Mouse (Mus musculus): ENCODE results near the gene Afmid. TPM values are rescaled to one million over a fixed set of nuclear protein-coding genes. Genes with fewer than 3 reads are reported as not detected.
"Not testable (repeated sequence)": the region's sequence is repeated elsewhere in the genome, so short reads cannot be mapped to it uniquely, and the experiment has no call there.

Afmid gene
- polyA plus RNA-seq, 1 experiment from 2014 or later: 15.1 TPM

- peak overlapping the region; percentile 92 for H3K4me2 ChIP-seq
- H3K27ac ChIP-seq: peak overlapping the region; percentile 95
- H3K36me3 ChIP-seq: peaks cover 8% of the 10 kb centered on the region; the same call in 1 of the 2 replicates
- no peak for ATAC-seq (replicated peaks; ENCODE audit: insufficient number of reproducible peaks, insufficient read depth, low FRiP score, low read depth)
- H3K9me3 ChIP-seq (replicated peaks): no peaks in the 10 kb centered on the region
- H3K9ac ChIP-seq: no peak overlapping the region
- H3K27me3 ChIP-seq: no peaks in the 10 kb centered on the region
- peaks cover 89% of the 10 kb centered on the region for H3K4me1 ChIP-seq (replicated peaks)
- no peak overlapping the region for H3K4me3 ChIP-seq
- 64% methylated on average over 8 of the region's 8 CpGs for WGBS
Measured at GRCm38 (mm10) chr11:117826916-117827315, 1.2 kb downstream of the Afmid start.

GRCm38 (mm10) chr11:117827386-117827785 lies 1.7 kb downstream of the Afmid start:
- peak overlapping the region; percentile 41 for H3K9ac ChIP-seq

GRCm38 (mm10) chr11:117828149-117828887 lies 2.6 kb downstream of the Afmid start:
- ATAC-seq (replicated peaks; ENCODE audit: insufficient number of reproducible peaks, insufficient read depth, low FRiP score, low read depth): peak; percentile 27; the same call in 1 of the 2 replicates
- Histone ChIP-seq H3K9me3 (replicated peaks) (no peaks in the 10 kb centered on the region), H3K4me2 (peak overlapping the region; percentile 92), H3K4me1 (replicated peaks) (peaks cover 83% of the 10 kb centered on the region), H3K27ac (peak overlapping the region; percentile 95), H3K4me3 (peak overlapping the region; percentile 18), H3K36me3 (no peaks in the 10 kb centered on the region), H3K27me3 (no peaks in the 10 kb centered on the region), H3K9ac (peak overlapping the region; percentile 41)
- 43% methylated on average over 18 of the region's 18 CpGs for WGBS

More at GRCm38 (mm10) chr11:117827386-117827785, 1.7 kb downstream of the Afmid start:
- 49% methylated on average over 3 of the region's 3 CpGs for WGBS
- peaks cover 3% of the 10 kb centered on the region; the same call in 1 of the 2 replicates for H3K36me3 ChIP-seq
- no peak for ATAC-seq (replicated peaks; ENCODE audit: insufficient number of reproducible peaks, insufficient read depth, low FRiP score, low read depth)
- H3K4me1 ChIP-seq (replicated peaks): peaks cover 89% of the 10 kb centered on the region
- H3K9me3 ChIP-seq (replicated peaks): no peaks in the 10 kb centered on the region
- peak overlapping the region; percentile 18; the same call in 1 of the 2 replicates for H3K4me3 ChIP-seq
- no peaks in the 10 kb centered on the region for H3K27me3 ChIP-seq
- H3K27ac ChIP-seq: peak overlapping the region; percentile 95
- H3K4me2 ChIP-seq: peak overlapping the region; percentile 92

- H3K4me3 ChIP-seq: no peak overlapping the region
- peak overlapping the region; percentile 95 for H3K27ac ChIP-seq
- no peaks in the 10 kb centered on the region for H3K9me3 ChIP-seq (replicated peaks)
- H3K27me3 ChIP-seq: no peaks in the 10 kb centered on the region
- H3K36me3 ChIP-seq: no peaks in the 10 kb centered on the region
- 0 out of 2 replicates have a peak, but pooled peaks have one; percentile 30 for ATAC-seq (replicated peaks; ENCODE audit: insufficient number of reproducible peaks, insufficient read depth, low FRiP score, low read depth)
- peaks cover 76% of the 10 kb centered on the region for H3K4me1 ChIP-seq (replicated peaks)
- 26% methylated on average over 9 of the region's 9 CpGs for WGBS
- peak overlapping the region; percentile 92 for H3K4me2 ChIP-seq
- H3K9ac ChIP-seq: peak overlapping the region; percentile 12
Measured at GRCm38 (mm10) chr11:117828888-117829604, 3.3 kb downstream of the Afmid start.

- H3K9me3 ChIP-seq (replicated peaks): no peaks in the 10 kb centered on the region
- 44% methylated on average over 2 of the region's 2 CpGs for WGBS
- peak overlapping the region; percentile 92; the same call in 1 of the 2 replicates for H3K4me2 ChIP-seq
- 0 out of 2 replicates have a peak overlapping the region, but pooled peaks have one; percentile 1 for H3K9ac ChIP-seq
- peaks cover 70% of the 10 kb centered on the region for H3K4me1 ChIP-seq (replicated peaks)
- no peak for ATAC-seq (replicated peaks; ENCODE audit: insufficient number of reproducible peaks, insufficient read depth, low FRiP score, low read depth)
- no peaks in the 10 kb centered on the region for H3K36me3 ChIP-seq
- no peak overlapping the region for H3K4me3 ChIP-seq
- H3K27ac ChIP-seq: peak overlapping the region; percentile 95
- H3K27me3 ChIP-seq: no peaks in the 10 kb centered on the region
Measured at GRCm38 (mm10) chr11:117829671-117830215, 4.0 kb downstream of the Afmid start.

GRCm38 (mm10) chr11:117830401-117830800 lies 4.7 kb downstream of the Afmid start:
- WGBS: 56% methylated on average over 9 of the region's 9 CpGs
- H3K4me2 ChIP-seq: no peak overlapping the region

GRCm38 (mm10) chr11:117832086-117832969 lies 6.6 kb downstream of the Afmid start:
- no peak; the same call in 1 of the 2 replicates for ATAC-seq (replicated peaks; ENCODE audit: insufficient number of reproducible peaks, insufficient read depth, low FRiP score, low read depth)
- H3K27ac ChIP-seq: no peak overlapping the region
- peaks cover 50% of the 10 kb centered on the region for H3K4me1 ChIP-seq (replicated peaks)

More at GRCm38 (mm10) chr11:117830401-117830800, 4.7 kb downstream of the Afmid start:
- Histone ChIP-seq H3K27ac (peak overlapping the region; percentile 95), H3K9ac (0 out of 2 replicates have a peak overlapping the region, but pooled peaks have one; percentile 1), H3K4me3 (no peak overlapping the region), H3K36me3 (no peaks in the 10 kb centered on the region), H3K9me3 (replicated peaks) (no peaks in the 10 kb centered on the region), H3K27me3 (no peaks in the 10 kb centered on the region), H3K4me1 (replicated peaks) (peaks cover 64% of the 10 kb centered on the region)
- ATAC-seq (replicated peaks; ENCODE audit: insufficient number of reproducible peaks, insufficient read depth, low FRiP score, low read depth): no peak

GRCm38 (mm10) chr11:117833509-117833908 lies 7.8 kb downstream of the Afmid start:
- not testable (repeated sequence) for H3K27ac ChIP-seq; H3K27me3 ChIP-seq; H3K9me3 ChIP-seq (replicated peaks); ATAC-seq (replicated peaks; ENCODE audit: insufficient number of reproducible peaks, insufficient read depth, low FRiP score, low read depth); H3K4me3 ChIP-seq; H3K4me2 ChIP-seq; H3K36me3 ChIP-seq; H3K9ac ChIP-seq
- WGBS: 91% methylated on average over 4 of the region's 6 CpGs
- peaks cover 44% of the 10 kb centered on the region for H3K4me1 ChIP-seq (replicated peaks)

More at GRCm38 (mm10) chr11:117832086-117832969, 6.6 kb downstream of the Afmid start:
- H3K4me2 ChIP-seq: peak overlapping the region; percentile 50
- H3K4me3 ChIP-seq: peak overlapping the region; percentile 27
- WGBS: 24% methylated on average over 28 of the region's 28 CpGs
- H3K9ac ChIP-seq: no peak overlapping the region
- H3K27me3 ChIP-seq: no peaks in the 10 kb centered on the region
- H3K9me3 ChIP-seq (replicated peaks): no peaks in the 10 kb centered on the region
- H3K36me3 ChIP-seq: no peaks in the 10 kb centered on the region

GRCm38 (mm10) chr11:117834086-117834485 lies 8.4 kb downstream of the Afmid start:
- no peak overlapping the region for H3K4me2 ChIP-seq
- no peak overlapping the region for H3K27ac ChIP-seq
- no peaks in the 10 kb centered on the region for H3K9me3 ChIP-seq (replicated peaks)
- peaks cover 44% of the 10 kb centered on the region for H3K4me1 ChIP-seq (replicated peaks)
- H3K4me3 ChIP-seq: no peak overlapping the region
- H3K9ac ChIP-seq: no peak overlapping the region
- H3K36me3 ChIP-seq: no peaks in the 10 kb centered on the region
- 84% methylated on average over 8 of the region's 8 CpGs for WGBS
- ATAC-seq (replicated peaks; ENCODE audit: insufficient number of reproducible peaks, insufficient read depth, low FRiP score, low read depth): no peak
- no peaks in the 10 kb centered on the region for H3K27me3 ChIP-seq

GRCm38 (mm10) chr11:117836306-117836705 lies 10.6 kb downstream of the Afmid start:
- H3K9me3 ChIP-seq (replicated peaks): no peaks in the 10 kb centered on the region
- peak overlapping the region; percentile 55 for H3K4me2 ChIP-seq
- H3K27ac ChIP-seq: no peak overlapping the region
- H3K36me3 ChIP-seq: no peaks in the 10 kb centered on the region
- H3K4me1 ChIP-seq (replicated peaks): peaks cover 33% of the 10 kb centered on the region
- 28% methylated on average over 13 of the region's 13 CpGs for WGBS
- no peak for ATAC-seq (replicated peaks; ENCODE audit: insufficient number of reproducible peaks, insufficient read depth, low FRiP score, low read depth)
- H3K27me3 ChIP-seq: no peaks in the 10 kb centered on the region
- H3K9ac ChIP-seq: no peak overlapping the region
- H3K4me3 ChIP-seq: peak overlapping the region; percentile 23

Measured in heart, embryonic 15.5 days (tissue).